Mouse (Mus musculus) lung, postnatal 0 days (tissue): Measurements from ENCODE around the gene Asphd1.

Experiments
- CTCF ChIP-seq: IDR thresholded peaks from 2 replicates; pipeline ENCODE4 v1.5.1; 2016; ENCODE audit warnings: antibody characterized with exemption, mild to moderate bottlenecking
- EP300 ChIP-seq: IDR thresholded peaks from 2 replicates; pipeline ENCODE4 v1.6.1; 2016; ENCODE audit warnings: antibody characterized with exemption, mild to moderate bottlenecking, control low read depth

DNA sequence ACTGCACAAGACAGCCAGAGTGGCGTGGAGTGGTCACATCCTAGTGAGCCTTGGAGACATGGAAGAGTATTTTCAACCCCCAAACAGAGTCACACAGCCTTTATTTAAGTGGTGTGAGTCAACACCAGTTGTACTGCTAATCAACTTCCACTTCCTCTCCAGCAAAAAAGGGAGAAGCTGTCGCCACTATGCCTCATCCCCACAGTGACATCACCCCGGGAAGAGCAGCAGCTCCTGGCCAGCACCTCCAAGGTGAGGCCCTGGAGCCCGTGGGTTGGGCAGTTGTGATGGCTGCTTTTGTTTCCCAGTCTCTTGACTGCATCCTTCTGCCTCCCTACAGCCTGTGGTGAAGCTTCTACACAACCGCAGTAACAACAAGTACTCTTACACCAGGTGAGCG, 8.2 kb downstream of the Asphd1 start:
- TF ChIP-seq CTCF (no peak), EP300 (no peak)
